Mouse (Mus musculus) cerebellum, adult 2 months (tissue): ENCODE measurements around the gene 1190005I06Rik. TPM values are rescaled to one million over a fixed set of nuclear protein-coding genes. Genes with fewer than 3 reads are reported as not detected.

Source experiments
- DNase-seq, 2 experiments: peaks; one replicate each; pipeline ENCODE4 v3.0.0; 2021
- H3K27ac ChIP-seq: fragments of 200-500 bp; 2 replicates; pipeline ENCODE4 v1.5.1; 2012; ENCODE audit warnings: low read length, control low read depth, inconsistent platforms; ENCODE audit not compliant: insufficient read depth
- H3K27me3 ChIP-seq: fragments of 200-500 bp; 2 replicates; pipeline ENCODE4 v1.6.1; 2012; ENCODE audit warnings: inconsistent platforms, mild to moderate bottlenecking, low read length, moderate library complexity; ENCODE audit not compliant: control insufficient read depth, insufficient read depth
- H3K4me1 ChIP-seq: fragments of 200-500 bp; 2 replicates; pipeline ENCODE4 v1.6.1; 2011; ENCODE audit warnings: low read length; ENCODE audit not compliant: control insufficient read depth, insufficient read depth
- H3K4me3 ChIP-seq: fragments of 200-500 bp; replicated peaks from 2 replicates; pipeline ENCODE3; 2011; ENCODE audit warnings: mild to moderate bottlenecking, low read depth, low read length, control low read depth; ENCODE audit not compliant: insufficient read depth
- CTCF ChIP-seq: fragments of 200-500 bp; IDR thresholded peaks from 2 replicates; pipeline ENCODE4 v1.5.1; 2011; ENCODE audit warnings: low read depth, mild to moderate bottlenecking, control low read depth, low read length, moderate library complexity, borderline replicate concordance; ENCODE audit not compliant: insufficient read depth
- POLR2A ChIP-seq: fragments of 200-500 bp; IDR thresholded peaks from 2 replicates; pipeline ENCODE4 v1.6.1; 2011; ENCODE audit warnings: low read length, control low read depth, borderline replicate concordance; ENCODE audit not compliant: insufficient read depth
- WGBS: fragments of 180-500 bp; shearing (Covaris S2); methylation state at CpG from one replicate; pipeline ENCODE4 v1.1.7; 2018; 5-methylcytosine and 5-hydroxymethylcytosine counted together
- polyA plus RNA-seq: library from polyadenylated mRNA; depleted of rRNA; stranded (reverse); fragments of >200 nt; gene quantifications from 2 replicates; pipeline ENCODE4 v1.2.3, GENCODE M21; 2012; rRNA removed

Gene 1190005I06Rik
- polyA plus RNA-seq, 1 experiment, result 8.1 TPM

DNA sequence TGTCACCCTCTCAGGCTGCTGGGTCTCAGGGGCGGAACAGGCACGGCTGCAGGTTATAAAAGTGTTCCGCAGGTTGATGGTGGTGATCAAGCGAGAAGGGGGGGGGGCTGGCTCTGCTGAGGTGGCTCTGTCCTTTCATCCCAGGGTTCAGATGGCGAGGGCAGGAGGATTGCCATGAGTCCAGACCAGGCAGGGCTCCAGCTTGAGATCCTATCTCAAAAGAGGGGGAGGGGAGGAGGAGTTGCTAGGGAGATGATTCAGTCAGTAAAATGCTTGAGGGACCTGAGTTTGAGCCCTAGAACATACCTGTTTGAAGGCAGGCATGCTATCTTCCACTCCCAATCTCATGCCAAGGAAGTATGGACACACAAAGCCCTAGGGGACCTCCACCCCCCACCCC lies 86.9 kb downstream of the 1190005I06Rik start:
- WGBS, result 75% methylated on average over 5 of the region's 5 CpGs
- Histone ChIP-seq H3K27ac (no peak overlapping the region), H3K4me3 (no peak overlapping the region), H3K4me1 (peaks cover 95% of the 10 kb centered on the region), H3K27me3 (no peaks in the 10 kb centered on the region)
- no peak for TF ChIP-seq CTCF
- TF ChIP-seq POLR2A, result no peak
- no peak for DNase-seq

GRCm38 (mm10) chr8:120559654-120560053 lies 87.8 kb downstream of the 1190005I06Rik start:
- TF ChIP-seq POLR2A (no peak), CTCF (no peak)
- Histone ChIP-seq H3K4me1 (peaks cover 93% of the 10 kb centered on the region), H3K4me3 (no peak overlapping the region), H3K27ac (no peak overlapping the region), H3K27me3 (no peaks in the 10 kb centered on the region)
- WGBS, result 38% methylated on average over 11 of the region's 11 CpGs
- DNase-seq, result no peak

Other genes with a start within 250 kb of the 1190005I06Rik start
- gene Gins2, start 58.3 kb downstream of the 1190005I06Rik start, polyA plus RNA-seq, result 2.1 and 2.5 TPM in 2 replicates
- gene Gm27021, start 20.4 kb upstream of the 1190005I06Rik start, polyA plus RNA-seq, result 1.1 and 1.9 TPM in 2 replicates
- gene Cox4i1, start 20.6 kb upstream of the 1190005I06Rik start, polyA plus RNA-seq, result 2,746 and 2,917 TPM in 2 replicates
- gene Emc8, start 20.9 kb upstream of the 1190005I06Rik start, polyA plus RNA-seq, result 65.3 and 67.5 TPM in 2 replicates
- 1.8 and 2.0 TPM in 2 replicates for gene Irf8, start 88.7 kb upstream of the 1190005I06Rik start, polyA plus RNA-seq